Comparison of ENCODE assay signal across 24 mouse cellular contexts in the genomic region with DNA sequence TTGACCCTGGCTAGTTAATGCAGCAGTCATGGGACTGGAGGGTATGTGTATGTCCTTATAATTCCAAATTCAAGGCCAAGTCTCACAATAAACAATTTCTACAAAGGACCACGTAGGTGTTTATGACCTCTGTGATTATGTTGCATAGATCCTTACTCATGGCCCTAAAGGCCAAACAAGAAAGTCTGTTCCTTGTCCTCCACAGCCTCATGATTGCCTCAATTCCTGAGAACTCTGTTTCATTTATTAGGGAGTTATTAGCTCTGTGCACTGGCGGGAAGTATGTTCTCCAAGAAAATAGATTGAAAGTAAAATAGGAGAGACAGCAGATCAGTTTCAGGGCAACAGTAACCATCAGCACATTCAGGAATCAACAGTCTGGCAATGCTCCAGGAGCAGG.
"Had no signal": no experiment of that assay in that cellular context is flagged by ENCODE, and none has a peak within 500 bp of the region (broad histone marks: within the 10 kb centered on the region; RNA-seq: fewer than 3 reads in every experiment).

No protein-coding gene starts in this region.

- H3K36me3 ChIP-seq: heart, embryonic 13.5 days; heart, embryonic 15.5 days; hindbrain, embryonic 13.5 days; hindbrain, embryonic 15.5 days; limb, embryonic 13.5 days; limb, embryonic 15.5 days; liver, embryonic 12.5 days had no signal

- H3K4me3 ChIP-seq: gastrocnemius, adult 2 months; heart, adult 2 months; heart, embryonic 13.5 days; heart, embryonic 15.5 days; hindbrain, embryonic 13.5 days; hindbrain, embryonic 15.5 days; layer of hippocampus, adult 2 months; left cerebral cortex, adult 2 months; limb, embryonic 13.5 days; limb, embryonic 15.5 days; liver, embryonic 12.5 days had no signal

- H3K4me2 ChIP-seq: heart, embryonic 11.5 days; heart, embryonic 13.5 days; heart, embryonic 15.5 days; hindbrain, embryonic 13.5 days; hindbrain, embryonic 15.5 days; limb, embryonic 13.5 days; limb, embryonic 15.5 days; liver, embryonic 12.5 days had no signal

- DNase-seq: gastrocnemius, adult 2 months; gastrocnemius, postnatal 10 days; gastrocnemius, postnatal 25 days; heart, adult 2 months; heart, postnatal 14 days; heart, postnatal 36 days; kidney, adult 18-20 months; kidney, adult 8-10 months; kidney, postnatal 10 days; kidney, postnatal 25 days; kidney, postnatal 4 days had no signal

- H3K4me1 ChIP-seq: heart, embryonic 13.5 days; heart, embryonic 15.5 days; hindbrain, embryonic 13.5 days; hindbrain, embryonic 15.5 days; limb, embryonic 15.5 days; liver, embryonic 12.5 days had no signal

- ATAC-seq: hindbrain, postnatal 0 days; intestine, embryonic 16.5 days; liver, embryonic 12.5 days had no signal

- H3K9ac ChIP-seq: heart, embryonic 13.5 days; heart, embryonic 15.5 days; hindbrain, embryonic 13.5 days; hindbrain, embryonic 15.5 days; limb, embryonic 13.5 days; limb, embryonic 15.5 days; liver, embryonic 12.5 days; liver, embryonic 14.5 days had no signal

- H3K27me3 ChIP-seq: heart, embryonic 13.5 days; heart, embryonic 15.5 days; hindbrain, embryonic 13.5 days; hindbrain, embryonic 15.5 days; limb, embryonic 13.5 days; limb, embryonic 15.5 days; liver, embryonic 12.5 days had no signal

- H3K9me3 ChIP-seq: heart, embryonic 13.5 days; heart, embryonic 15.5 days; hindbrain, embryonic 13.5 days; hindbrain, embryonic 15.5 days; limb, embryonic 13.5 days; limb, embryonic 15.5 days; liver, embryonic 12.5 days had no signal

- H3K27ac ChIP-seq: gastrocnemius, adult 2 months; heart, adult 2 months; heart, embryonic 13.5 days; heart, embryonic 15.5 days; hindbrain, embryonic 13.5 days; hindbrain, embryonic 15.5 days; hindbrain, postnatal 0 days; layer of hippocampus, adult 2 months; left cerebral cortex, adult 2 months; limb, embryonic 13.5 days; limb, embryonic 15.5 days; liver, embryonic 12.5 days; liver, embryonic 14.5 days had no signal
